Mouse (Mus musculus): ENCODE data around the gene Mthfsd.

The Mthfsd gene

GRCm38 (mm10) chr8:121122368-121122767 lies 14.2 kb upstream of the Mthfsd start:
- no peak for DNase-seq (ENCODE audit: low spot score)

- no peak for DNase-seq (ENCODE audit: low spot score)
Observed at GRCm38 (mm10) chr8:121121704-121122103, 13.5 kb upstream of the Mthfsd start.

GRCm38 (mm10) chr8:121120456-121121419 lies 12.5 kb upstream of the Mthfsd start:
- no peak for DNase-seq (ENCODE audit: low spot score)

GRCm38 (mm10) chr8:121119635-121120455 lies 11.7 kb upstream of the Mthfsd start:
- DNase-seq (ENCODE audit: low spot score) = no peak

- no peak for DNase-seq (ENCODE audit: low spot score)
Observed at GRCm38 (mm10) chr8:121118634-121119420, 10.6 kb upstream of the Mthfsd start.

- DNase-seq (ENCODE audit: low spot score) = no peak
Observed at GRCm38 (mm10) chr8:121117906-121118305, 9.7 kb upstream of the Mthfsd start.

GRCm38 (mm10) chr8:121117186-121117651 lies 9.0 kb upstream of the Mthfsd start:
- no peak for DNase-seq (ENCODE audit: low spot score)

GRCm38 (mm10) chr8:121116591-121117185 lies 8.5 kb upstream of the Mthfsd start:
- no peak for DNase-seq (ENCODE audit: low spot score)

- DNase-seq (ENCODE audit: low spot score) = peak; percentile 82
Observed at GRCm38 (mm10) chr8:121115948-121116347, 7.8 kb upstream of the Mthfsd start, which contains the start of gene Foxc2. Foxc2 (plus strand) TSS chr8:121116171.

- DNase-seq (ENCODE audit: low spot score) = no peak
Observed at GRCm38 (mm10) chr8:121115136-121115535, 6.9 kb upstream of the Mthfsd start.

GRCm38 (mm10) chr8:121113261-121113660 lies 5.1 kb upstream of the Mthfsd start:
- peak; percentile 85 for DNase-seq (ENCODE audit: low spot score)

GRCm38 (mm10) chr8:121111145-121111907 lies 3.1 kb upstream of the Mthfsd start:
- no peak for DNase-seq (ENCODE audit: low spot score)

GRCm38 (mm10) chr8:121108657-121109056 lies 465 bp upstream of the Mthfsd start:
- DNase-seq (ENCODE audit: low spot score) = no peak

- DNase-seq (ENCODE audit: low spot score) = peak; percentile 59
Observed at GRCm38 (mm10) chr8:121104049-121104818, 4.0 kb downstream of the Mthfsd start.

GRCm38 (mm10) chr8:121093496-121093895 lies 14.7 kb downstream of the Mthfsd start:
- DNase-seq (ENCODE audit: low spot score) = no peak

GRCm38 (mm10) chr8:121092627-121093026 lies 15.6 kb downstream of the Mthfsd start:
- peak; percentile 59 for DNase-seq (ENCODE audit: low spot score)

- DNase-seq (ENCODE audit: low spot score) = peak; percentile 27
Observed at GRCm38 (mm10) chr8:121092141-121092540, 16.1 kb downstream of the Mthfsd start.

- no peak for DNase-seq (ENCODE audit: low spot score)
Observed at GRCm38 (mm10) chr8:121090716-121091115, 17.5 kb downstream of the Mthfsd start.

GRCm38 (mm10) chr8:121089631-121090380 lies 18.4 kb downstream of the Mthfsd start:
- no peak for DNase-seq (ENCODE audit: low spot score)
